In the genomic region with DNA sequence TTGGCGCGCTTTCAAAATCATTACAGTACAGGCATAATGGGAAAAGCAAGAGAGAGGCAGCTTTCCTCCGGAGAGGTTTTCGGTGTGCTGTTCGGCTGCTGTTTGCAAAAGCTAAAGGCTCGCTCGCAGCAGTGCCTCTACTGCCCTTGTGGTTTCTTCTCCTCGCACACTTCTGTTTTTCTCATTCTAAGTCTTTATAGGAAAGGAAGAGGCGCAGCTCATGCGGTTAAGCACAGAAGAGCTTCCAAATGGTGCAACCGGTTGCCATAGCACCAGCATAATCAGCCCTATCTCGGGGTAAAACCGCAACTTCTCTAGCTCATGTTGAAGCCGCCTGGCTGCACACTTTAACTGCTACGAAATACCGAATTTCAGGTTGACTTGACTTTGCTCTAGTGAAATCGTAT, we compare ENCODE assay signal across 8 mouse cellular contexts. TPM values are rescaled to one million over a fixed set of nuclear protein-coding genes. Genes with fewer than 3 reads are reported as not detected.
DNase-seq lines count a peak whose midpoint lies in the region; ATAC-seq lines count a peak whose summit lies in the region.

No protein-coding gene starts in this region.

- peak overlapping the region; percentile 81 for H3K27ac ChIP-seq in forebrain, embryonic 12.5 days
- H3K27ac ChIP-seq in liver, embryonic 15.5 days (replicated peaks): peak overlapping the region; percentile 41; the same call in 1 of the 2 replicates
- no peak overlapping the region for H3K27ac ChIP-seq in stomach, embryonic 14.5 days (ENCODE audit: low read length)

- intact Hi-C loops in heart, postnatal 25 days (cut with DNase I): no loop called here

- WGBS in forebrain, embryonic 12.5 days: 22% methylated on average over 17 of the region's 17 CpGs
- 12% methylated on average over 17 of the region's 17 CpGs for WGBS in liver, embryonic 15.5 days (ENCODE audit: insufficient replicate concordance)
- 53% methylated on average over 17 of the region's 17 CpGs for WGBS in stomach, embryonic 14.5 days

- H3K36me3 ChIP-seq in forebrain, embryonic 12.5 days (replicated peaks): no peaks in the 10 kb centered on the region
- H3K36me3 ChIP-seq in liver, embryonic 15.5 days (replicated peaks): no peaks in the 10 kb centered on the region
- no peaks in the 10 kb centered on the region for H3K36me3 ChIP-seq in stomach, embryonic 14.5 days (ENCODE audit: control insufficient read depth, insufficient read depth, low read length)

- no peaks in the 10 kb centered on the region for H3K9me3 ChIP-seq in forebrain, embryonic 12.5 days
- no peaks in the 10 kb centered on the region for H3K9me3 ChIP-seq in liver, embryonic 15.5 days (replicated peaks)
- H3K9me3 ChIP-seq in stomach, embryonic 14.5 days (ENCODE audit: control insufficient read depth, low read depth, low read length): no peaks in the 10 kb centered on the region

- DNase-seq in urinary bladder, postnatal 25 days (ENCODE audit: low spot score): peak; percentile 4
- DNase-seq in urinary bladder, postnatal 10 days (ENCODE audit: low spot score): no peak
- peak; percentile 17 for DNase-seq in heart, postnatal 25 days (ENCODE audit: low spot score)
- DNase-seq in layer of hippocampus, adult 18-20 months (ENCODE audit: low spot score in 2 of 2): peak; percentile 78 to 87
- DNase-seq in naive thymus-derived CD4-positive, alpha-beta T cell, adult 2 months (ENCODE audit: low read depth): peak; percentile 96

- peak; percentile 85 for ATAC-seq in forebrain, embryonic 12.5 days (ENCODE audit: low FRiP score)
- ATAC-seq in liver, embryonic 15.5 days (ENCODE audit: insufficient read depth): peak; percentile 49
- no peak for ATAC-seq in stomach, embryonic 14.5 days (ENCODE audit: insufficient number of reproducible peaks, insufficient read depth, low FRiP score, low read depth)

- H3K4me3 ChIP-seq in forebrain, embryonic 12.5 days (replicated peaks): peak overlapping the region; percentile 33
- peak overlapping the region; percentile 9; the same call in 1 of the 2 replicates for H3K4me3 ChIP-seq in liver, embryonic 15.5 days (replicated peaks)
- peak overlapping the region; percentile 9; the same call in 1 of the 2 replicates for H3K4me3 ChIP-seq in stomach, embryonic 14.5 days (ENCODE audit: low read depth, low read length)

- H3K4me1 ChIP-seq in forebrain, embryonic 12.5 days: peaks cover 20% of the 10 kb centered on the region
- H3K4me1 ChIP-seq in liver, embryonic 15.5 days (replicated peaks): peaks cover 3% of the 10 kb centered on the region; the same call in 1 of the 2 replicates
- no peaks in the 10 kb centered on the region for H3K4me1 ChIP-seq in stomach, embryonic 14.5 days (ENCODE audit: control insufficient read depth, insufficient read depth, low read length)

- peak overlapping the region; percentile 54 for H3K4me2 ChIP-seq in forebrain, embryonic 12.5 days
- H3K4me2 ChIP-seq in liver, embryonic 15.5 days: peak overlapping the region; percentile 40
- H3K4me2 ChIP-seq in stomach, embryonic 14.5 days (replicated peaks; ENCODE audit: low read depth, low read length): peak overlapping the region; percentile 34

- H3K27me3 ChIP-seq in forebrain, embryonic 12.5 days: no peaks in the 10 kb centered on the region
- H3K27me3 ChIP-seq in liver, embryonic 15.5 days: no peaks in the 10 kb centered on the region
- H3K27me3 ChIP-seq in stomach, embryonic 14.5 days (ENCODE audit: control insufficient read depth, insufficient read depth, low read length): no peaks in the 10 kb centered on the region

- H3K9ac ChIP-seq in forebrain, embryonic 12.5 days: peak overlapping the region; percentile 21; the same call in 1 of the 2 replicates
- H3K9ac ChIP-seq in liver, embryonic 15.5 days: no peak overlapping the region
- no peak overlapping the region for H3K9ac ChIP-seq in stomach, embryonic 14.5 days (replicated peaks; ENCODE audit: low read depth, low read length)

RNA-seq across cellular contexts. Expression of a gene that starts 39.1 kb away (rescaled TPM):
- polyA plus RNA-seq in forebrain, embryonic 12.5 days (2016; fragmentation: Nextera tagmentation; extraction: Ambion mirVana): 0.82 and 1.1 TPM in 2 replicates
- total RNA-seq in heart, postnatal 25 days (2021): 1 to 10 TPM; 4.1 to 6.0 TPM
- 1 to 10 TPM; 2.2 to 2.8 TPM for total RNA-seq in layer of hippocampus, adult 18-20 months (2021)
- 7.8 and 7.9 TPM in 2 replicates for polyA plus RNA-seq in liver, embryonic 15.5 days (2015; fragmentation: Nextera tagmentation; extraction: Ambion mirVana)
- 4.5 and 4.6 TPM in 2 replicates for polyA plus RNA-seq in stomach, embryonic 14.5 days (2014; fragmentation: Nextera tagmentation; extraction: Ambion mirVana)
